Mouse (Mus musculus) liver, postnatal 0 days (tissue): Measurements from ENCODE around the gene Ccdc40. TPM values are rescaled to one million over a fixed set of nuclear protein-coding genes. Genes with fewer than 3 reads are reported as not detected.

Experiments used
- ATAC-seq: fragments of 200-750 bp; cut with Nextera tagmentation; 2 replicates; pipeline ENCODE4 v1.8.0; 2017; ENCODE audit warnings: mild to moderate bottlenecking, moderate library complexity
- DNase-seq: peaks from one replicate; pipeline ENCODE4 v3.0.0-alpha.2; 2016
- H3K27ac ChIP-seq: fragments of 300-500 bp; sonication (generic); 2 replicates; pipeline ENCODE4 v1.5.1; 2014; ENCODE audit warnings: antibody characterized with exemption, moderate library complexity, mild to moderate bottlenecking, low read depth
- H3K27me3 ChIP-seq: fragments of 300-500 bp; sonication (generic); 2 replicates; pipeline ENCODE4 v1.6.1; 2014; ENCODE audit warnings: low read length, control low read depth, mixed read lengths; ENCODE audit not compliant: insufficient read depth
- H3K36me3 ChIP-seq: fragments of 300-500 bp; sonication (generic); replicated peaks from 2 replicates; pipeline ENCODE4 v1.6.1; 2014; ENCODE audit warnings: mild to moderate bottlenecking, control low read depth, low read length, moderate library complexity, mixed read lengths; ENCODE audit not compliant: insufficient read depth
- H3K4me1 ChIP-seq: fragments of 300-500 bp; sonication (generic); 2 replicates; pipeline ENCODE4 v1.6.1; 2014; ENCODE audit warnings: antibody characterized with exemption, mild to moderate bottlenecking, control low read depth; ENCODE audit not compliant: insufficient read depth
- H3K4me2 ChIP-seq: fragments of 300-500 bp; sonication (generic); 2 replicates; pipeline ENCODE4 v1.6.1; 2014; ENCODE audit warnings: low read depth, mild to moderate bottlenecking, low read length, moderate library complexity, mixed read lengths
- H3K4me3 ChIP-seq: fragments of 300-500 bp; sonication (generic); 2 replicates; pipeline ENCODE4 v1.5.1; 2014; ENCODE audit warnings: low read depth, low read length
- H3K9ac ChIP-seq: fragments of 300-500 bp; sonication (generic); replicated peaks from 2 replicates; pipeline ENCODE4 v1.6.1; 2014; ENCODE audit warnings: mild to moderate bottlenecking, moderate library complexity
- H3K9me3 ChIP-seq: fragments of 300-500 bp; sonication (generic); 2 replicates; pipeline ENCODE4 v1.6.1; 2016; ENCODE audit warnings: mild to moderate bottlenecking, control low read depth, low read length, mixed read lengths
- CTCF ChIP-seq: sonication (generic); IDR thresholded peaks from 2 replicates; pipeline ENCODE4 v1.5.1; 2016; ENCODE audit warnings: antibody characterized with exemption, low read depth
- EP300 ChIP-seq: IDR thresholded peaks from 2 replicates; pipeline ENCODE4 v1.6.1; 2016; ENCODE audit warnings: antibody characterized with exemption, low read depth, mild to moderate bottlenecking
- WGBS: fragments of 180-500 bp; shearing (Covaris S2); extraction: QIAGEN DNeasy Blood & Tissue Kit; methylation state at CpG from one replicate; pipeline ENCODE4 v1.1.7; 2014; ENCODE audit not compliant: insufficient replicate concordance; 5-methylcytosine and 5-hydroxymethylcytosine counted together
- polyA plus RNA-seq: library from polyadenylated mRNA; unstranded; fragments of >200 nt; fragmentation: Nextera tagmentation; extraction: Ambion mirVana; gene quantifications from 2 replicates; pipeline ENCODE4 v1.2.1, GENCODE M21; 2015

Gene Ccdc40
- polyA plus RNA-seq = 0.89 and 0.95 TPM in 2 replicates

- Histone ChIP-seq H3K9me3 (no peaks in the 10 kb centered on the region), H3K36me3 (no peaks in the 10 kb centered on the region), H3K4me1 (peaks cover 15% of the 10 kb centered on the region), H3K9ac (peak within 1 kb of the TSS; percentile 70), H3K27ac (peak within 1 kb of the TSS; percentile 80), H3K27me3 (peaks cover 27% of the 10 kb centered on the region), H3K4me3 (peak within 1 kb of the TSS; percentile 65), H3K4me2 (peak within 1 kb of the TSS; percentile 86)
- under 1% methylated on average over 51 of the region's 66 CpGs for WGBS
- ATAC-seq (peak; percentile 93), DNase-seq (peak; percentile 82)
- TF ChIP-seq CTCF (no peak), EP300 (no peak)
Observed at GRCm38 (mm10) chr11:119228091-119228781, at the start of gene Ccdc40, which contains the start of gene Tbc1d16. TSS of gene Ccdc40 (plus strand) at chr11:119228572. TSS of gene Tbc1d16 (minus strand) at chr11:119228499.

- H3K4me2 ChIP-seq = no peak overlapping the region
- H3K27me3 ChIP-seq = no peaks in the 10 kb centered on the region
- H3K9me3 ChIP-seq = no peaks in the 10 kb centered on the region
- no peak overlapping the region for H3K4me3 ChIP-seq
- WGBS = 77% methylated on average over 14 of the region's 14 CpGs
- ATAC-seq = no peak
- no peak overlapping the region for H3K27ac ChIP-seq
- no peak overlapping the region for H3K9ac ChIP-seq
- no peaks in the 10 kb centered on the region for H3K36me3 ChIP-seq
- TF ChIP-seq CTCF (no peak), EP300 (no peak)
- peaks cover 19% of the 10 kb centered on the region for H3K4me1 ChIP-seq
- no peak for DNase-seq
Observed at GRCm38 (mm10) chr11:119180824-119181582, 47.4 kb upstream of the Ccdc40 start.

- Histone ChIP-seq H3K9me3 (no peaks in the 10 kb centered on the region), H3K27me3 (no peaks in the 10 kb centered on the region), H3K4me3 (no peak overlapping the region), H3K27ac (no peak overlapping the region), H3K4me1 (peaks cover 19% of the 10 kb centered on the region), H3K36me3 (no peaks in the 10 kb centered on the region), H3K4me2 (no peak overlapping the region), H3K9ac (no peak overlapping the region)
- no peak for TF ChIP-seq EP300
- 74% methylated on average over 12 of the region's 12 CpGs for WGBS
- no peak for ATAC-seq
- DNase-seq = no peak
Observed at GRCm38 (mm10) chr11:119181861-119182395, 46.4 kb upstream of the Ccdc40 start.

GRCm38 (mm10) chr11:119183684-119184310 lies 44.6 kb upstream of the Ccdc40 start:
- Histone ChIP-seq H3K9me3 (no peaks in the 10 kb centered on the region), H3K27me3 (no peaks in the 10 kb centered on the region), H3K9ac (no peak overlapping the region; the same call in 1 of the 2 replicates), H3K4me3 (no peak overlapping the region), H3K4me1 (peaks cover 26% of the 10 kb centered on the region), H3K36me3 (no peaks in the 10 kb centered on the region), H3K27ac (peak overlapping the region; percentile 66; the same call in 1 of the 2 replicates), H3K4me2 (no peak overlapping the region)
- DNase-seq (peak; percentile 79), ATAC-seq (peak; percentile 79)
- peak; percentile 15; the same call in 1 of the 2 replicates for TF ChIP-seq CTCF
- TF ChIP-seq EP300 = peak; percentile 39; the same call in 1 of the 2 replicates
- 65% methylated on average over 15 of the region's 15 CpGs for WGBS

- no peak overlapping the region for H3K27ac ChIP-seq
- no peaks in the 10 kb centered on the region for H3K36me3 ChIP-seq
- H3K9me3 ChIP-seq = no peaks in the 10 kb centered on the region
- no peak overlapping the region for H3K4me2 ChIP-seq
- no peak overlapping the region for H3K4me3 ChIP-seq
- no peaks in the 10 kb centered on the region for H3K27me3 ChIP-seq
- H3K4me1 ChIP-seq = peaks cover 26% of the 10 kb centered on the region
- DNase-seq (no peak), ATAC-seq (no peak)
- 71% methylated on average over 3 of the region's 3 CpGs for WGBS
- TF ChIP-seq CTCF (no peak), EP300 (no peak)
- no peak overlapping the region for H3K9ac ChIP-seq
Observed at GRCm38 (mm10) chr11:119186381-119186780, 42.0 kb upstream of the Ccdc40 start.
